Mouse (Mus musculus): ENCODE results near the gene Rab44.

- TF ChIP-seq CTCF (IDR thresholded peaks at IDR 0.05; ENCODE audit: low read depth): no peak
- TF ChIP-seq EP300 (IDR thresholded peaks at IDR 0.05; ENCODE audit: low read depth): no peak
These were observed 50.6 kb downstream of the Rab44 start for GRCm38 (mm10) chr17:29164469-29165111.
